8 mouse cellular contexts compared by ENCODE assay signal in the genomic region with DNA sequence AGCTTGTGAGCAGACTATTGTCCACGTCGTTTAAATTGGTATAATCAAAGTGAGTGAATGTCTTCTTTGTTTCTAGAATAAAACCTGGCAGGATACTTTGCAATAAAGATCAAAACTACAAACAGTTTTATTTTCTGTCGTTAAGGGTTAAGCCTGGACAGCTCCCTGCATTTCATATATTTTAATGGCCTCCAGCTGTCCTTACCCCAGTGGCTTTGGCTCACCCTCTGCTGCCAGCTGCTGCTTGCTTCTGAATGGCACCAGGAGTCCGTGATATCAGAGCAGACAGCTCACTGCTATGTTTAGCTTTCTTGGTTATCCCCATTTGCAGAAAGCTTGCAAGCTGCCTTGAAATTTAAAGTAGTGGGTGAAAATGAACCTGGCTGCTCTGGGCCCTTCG. TPM values are rescaled to one million over a fixed set of nuclear protein-coding genes. Genes with fewer than 3 reads are reported as not detected.
A peak's percentile ranks its signal among the peaks of the same experiment; 100 is the strongest.
DNase-seq lines count a peak whose midpoint lies in the region; ATAC-seq and TF ChIP-seq lines count a peak whose summit lies in the region.
"Had no signal": no experiment of that assay in that cellular context is flagged by ENCODE, and none has a peak within 500 bp of the region (broad histone marks: within the 10 kb centered on the region; RNA-seq: fewer than 3 reads in every experiment).

No protein-coding gene starts in this region.

- peaks cover 7% of the 10 kb centered on the region for H3K36me3 ChIP-seq in spleen, adult 2 months (ENCODE audit: control insufficient read depth, insufficient read depth, low read length)
- H3K36me3 ChIP-seq in hindbrain, embryonic 12.5 days, result peaks cover 6% of the 10 kb centered on the region

- H3K27ac ChIP-seq in spleen, adult 2 months (ENCODE audit: insufficient read depth, low read length), result no peak overlapping the region
- peak overlapping the region; percentile 37 for H3K27ac ChIP-seq in hindbrain, embryonic 12.5 days

- TF ChIP-seq POLR2A in spleen, adult 2 months (IDR thresholded peaks at IDR 0.05; ENCODE audit: low read depth, low read length), result no peak

- no peak for TF ChIP-seq CTCF in spleen, adult 2 months (IDR thresholded peaks at IDR 0.05; ENCODE audit: extremely low read depth, insufficient read depth, insufficient read length, insufficient replicate concordance)

- peaks cover 10% of the 10 kb centered on the region; the same call in 1 of the 2 replicates for H3K4me1 ChIP-seq in spleen, adult 2 months (ENCODE audit: control insufficient read depth, insufficient read depth, insufficient read length)
- H3K4me1 ChIP-seq in hindbrain, embryonic 12.5 days, result peaks cover 21% of the 10 kb centered on the region

- 33% methylated on average over 5 of the region's 5 CpGs for WGBS in spleen, adult 2 months
- 39% methylated on average over 5 of the region's 5 CpGs for WGBS in hindbrain, embryonic 12.5 days

- no peaks in the 10 kb centered on the region for H3K9me3 ChIP-seq in hindbrain, embryonic 12.5 days (replicated peaks)

- ATAC-seq in erythroid progenitor cell, adult 5-6 weeks (replicated peaks; ENCODE audit: low FRiP score, poor library complexity, severe bottlenecking), result 0 out of 2 replicates have a peak, but pooled peaks have one; percentile 17
- ATAC-seq in hindbrain, embryonic 12.5 days (ENCODE audit: low FRiP score), result no peak
- ATAC-seq in megakaryocyte progenitor cell, adult 5-6 weeks (replicated peaks; ENCODE audit: poor library complexity), result peak; percentile 54

- peak overlapping the region; percentile 68 for H3K4me3 ChIP-seq in spleen, adult 2 months (ENCODE audit: extremely low read depth, insufficient read depth, insufficient read length)
- H3K4me3 ChIP-seq in hindbrain, embryonic 12.5 days, result peak overlapping the region; percentile 60

- H3K4me2 ChIP-seq in hindbrain, embryonic 12.5 days (replicated peaks), result peak overlapping the region; percentile 87

- no peaks in the 10 kb centered on the region for H3K27me3 ChIP-seq in spleen, adult 2 months (ENCODE audit: control insufficient read depth, insufficient read depth, low read length)
- H3K27me3 ChIP-seq in hindbrain, embryonic 12.5 days, result no peaks in the 10 kb centered on the region

- no peak for DNase-seq in spleen, adult 2 months (ENCODE audit: low read depth in 1 of 2, low spot score in 2 of 2)
- no peak for DNase-seq in spleen, adult 18-20 months
- no peak for DNase-seq in layer of hippocampus, adult 8-10 months (ENCODE audit: low spot score in 2 of 2)
- no peak for DNase-seq in urinary bladder, postnatal 4 days (ENCODE audit: low spot score in 2 of 2)

- H3K9ac ChIP-seq in hindbrain, embryonic 12.5 days, result peak overlapping the region; percentile 75

RNA-seq across cellular contexts. Expression of gene Smim11, which starts 0.9 kb away (rescaled TPM):
- polyA plus RNA-seq in spleen, adult 2 months (2012; rRNA removed), result 10.8 and 12.0 TPM in 2 replicates
- 7.5 and 50.1 TPM in 2 replicates for total RNA-seq in erythroid progenitor cell, adult 5-6 weeks (2015; ENCODE audit: low replicate concordance)
- total RNA-seq in erythroid progenitor cell, adult 5-6 weeks (2017; ENCODE audit: low replicate concordance), result 20.7 and 28.7 TPM in 2 replicates
- polyA plus RNA-seq in hindbrain, embryonic 12.5 days (2016; fragmentation: Nextera tagmentation; extraction: Ambion mirVana), result 101 and 112 TPM in 2 replicates
- total RNA-seq in megakaryocyte progenitor cell, adult 5-6 weeks (2015), result 90.9 and 91.1 TPM in 2 replicates
- 164 and 194 TPM in 2 replicates for total RNA-seq in megakaryocyte progenitor cell, adult 5-6 weeks (2017)
- 10 to 100 TPM; 16.8 to 27.3 (median 21.0) TPM for total RNA-seq in layer of hippocampus, adult 8-10 months (2022)

RNA-seq across cellular contexts. Expression of gene Kcne2, which starts 9.8 kb away (rescaled TPM):
- polyA plus RNA-seq in spleen, adult 2 months (2012; rRNA removed), result not detected in 2 replicates
- not detected in 2 replicates for total RNA-seq in erythroid progenitor cell, adult 5-6 weeks (2015; ENCODE audit: low replicate concordance)
- not detected in 2 replicates for total RNA-seq in erythroid progenitor cell, adult 5-6 weeks (2017; ENCODE audit: low replicate concordance)
- polyA plus RNA-seq in hindbrain, embryonic 12.5 days (2016; fragmentation: Nextera tagmentation; extraction: Ambion mirVana), result 17.7 and 25.6 TPM in 2 replicates
- not detected in 2 replicates for total RNA-seq in megakaryocyte progenitor cell, adult 5-6 weeks (2015)
- total RNA-seq in megakaryocyte progenitor cell, adult 5-6 weeks (2017), result not detected in 2 replicates
- total RNA-seq in layer of hippocampus, adult 8-10 months (2022), result 1 to 10 TPM in 2 of 4 experiments, not detected in 2; 1.2 to 1.5 TPM
- polyA plus RNA-seq: gonadal fat pad, adult 2 months had no signal

RNA-seq across cellular contexts. Expression of gene Fam243, which starts 19.3 kb away (rescaled TPM):
- polyA plus RNA-seq in spleen, adult 2 months (2012; rRNA removed), result not detected in 2 replicates
- total RNA-seq in erythroid progenitor cell, adult 5-6 weeks (2015; ENCODE audit: low replicate concordance), result not detected in 2 replicates
- total RNA-seq in erythroid progenitor cell, adult 5-6 weeks (2017; ENCODE audit: low replicate concordance), result not detected in 2 replicates
- 0.08 TPM in 2 replicates for polyA plus RNA-seq in hindbrain, embryonic 12.5 days (2016; fragmentation: Nextera tagmentation; extraction: Ambion mirVana)
- total RNA-seq in megakaryocyte progenitor cell, adult 5-6 weeks (2015), result not detected in 2 replicates
- not detected in 2 replicates for total RNA-seq in megakaryocyte progenitor cell, adult 5-6 weeks (2017)
- not detected for total RNA-seq in layer of hippocampus, adult 8-10 months (2022)

RNA-seq across cellular contexts. Expression of gene Kcne1, which starts 57.3 kb away (rescaled TPM):
- not detected in 2 replicates for polyA plus RNA-seq in spleen, adult 2 months (2012; rRNA removed)
- total RNA-seq in erythroid progenitor cell, adult 5-6 weeks (2015; ENCODE audit: low replicate concordance), result not detected in 2 replicates
- not detected in 2 replicates for total RNA-seq in erythroid progenitor cell, adult 5-6 weeks (2017; ENCODE audit: low replicate concordance)
- 0.13 and 0.29 TPM in 2 replicates for polyA plus RNA-seq in hindbrain, embryonic 12.5 days (2016; fragmentation: Nextera tagmentation; extraction: Ambion mirVana)
- total RNA-seq in megakaryocyte progenitor cell, adult 5-6 weeks (2015), result not detected in 2 replicates
- not detected in 2 replicates for total RNA-seq in megakaryocyte progenitor cell, adult 5-6 weeks (2017)
- not detected for total RNA-seq in layer of hippocampus, adult 8-10 months (2022)
